Mouse (Mus musculus): Measurements from ENCODE around the gene Opcml. TPM values are rescaled to one million over a fixed set of nuclear protein-coding genes. Genes with fewer than 3 reads are reported as not detected.

Gene Opcml
- total and polyA plus RNA-seq, 2 experiments from 2014 or later = 71.2 to 128 TPM

GRCm38 (mm10) chr9:28731811-28732602, 941.4 kb downstream of the Opcml start:
- no peaks in the 10 kb centered on the region for H3K27me3 ChIP-seq (ENCODE audit: insufficient read depth, low read length)
- peak; percentile 26 for DNase-seq (ENCODE audit: low spot score)
- no peak for TF ChIP-seq CTCF (IDR thresholded peaks at IDR 0.05)
- H3K36me3 ChIP-seq (ENCODE audit: insufficient read depth, low read length) = no peaks in the 10 kb centered on the region
- no peaks in the 10 kb centered on the region for H3K9me3 ChIP-seq (ENCODE audit: low read length)
- 68% methylated on average over 10 of the region's 10 CpGs for WGBS
- no peak for ATAC-seq (ENCODE audit: low FRiP score)
- H3K4me3 ChIP-seq (ENCODE audit: low read depth, low read length) = no peak overlapping the region
- H3K4me1 ChIP-seq (ENCODE audit: insufficient read depth, low read length) = no peaks in the 10 kb centered on the region
- no peak overlapping the region for H3K27ac ChIP-seq (ENCODE audit: low read depth, low read length)
- H3K4me2 ChIP-seq (ENCODE audit: low read depth, low read length, poor library complexity, severe bottlenecking) = no peak overlapping the region
- H3K9ac ChIP-seq (replicated peaks; ENCODE audit: low read length, poor library complexity, severe bottlenecking) = no peak overlapping the region

- no peaks in the 10 kb centered on the region for H3K36me3 ChIP-seq (ENCODE audit: insufficient read depth, low read length)
- no peaks in the 10 kb centered on the region for H3K27me3 ChIP-seq (ENCODE audit: insufficient read depth, low read length)
- no peaks in the 10 kb centered on the region for H3K4me1 ChIP-seq (ENCODE audit: insufficient read depth, low read length)
- TF ChIP-seq CTCF (IDR thresholded peaks at IDR 0.05) = no peak
- no peak for DNase-seq (ENCODE audit: low spot score)
- WGBS = 82% methylated on average over 2 of the region's 2 CpGs
- H3K27ac ChIP-seq (ENCODE audit: low read depth, low read length) = 0 out of 2 replicates have a peak overlapping the region, but pooled peaks have one; percentile 18
- no peak overlapping the region for H3K9ac ChIP-seq (replicated peaks; ENCODE audit: low read length, poor library complexity, severe bottlenecking)
- no peak overlapping the region for H3K4me2 ChIP-seq (ENCODE audit: low read depth, low read length, poor library complexity, severe bottlenecking)
- H3K9me3 ChIP-seq (ENCODE audit: low read length) = no peaks in the 10 kb centered on the region
- H3K4me3 ChIP-seq (ENCODE audit: low read depth, low read length) = no peak overlapping the region
- ATAC-seq (ENCODE audit: low FRiP score) = no peak
Observed at GRCm38 (mm10) chr9:28737955-28738354, 947.4 kb downstream of the Opcml start.

- Histone ChIP-seq H3K27ac (ENCODE audit: low read depth, low read length) (0 out of 2 replicates have a peak overlapping the region, but pooled peaks have one; percentile 27), H3K27me3 (ENCODE audit: insufficient read depth, low read length) (no peaks in the 10 kb centered on the region), H3K4me3 (ENCODE audit: low read depth, low read length) (no peak overlapping the region), H3K36me3 (ENCODE audit: insufficient read depth, low read length) (no peaks in the 10 kb centered on the region), H3K4me1 (ENCODE audit: insufficient read depth, low read length) (no peaks in the 10 kb centered on the region), H3K9ac (replicated peaks; ENCODE audit: low read length, poor library complexity, severe bottlenecking) (no peak overlapping the region), H3K4me2 (ENCODE audit: low read depth, low read length, poor library complexity, severe bottlenecking) (no peak overlapping the region), H3K9me3 (ENCODE audit: low read length) (no peaks in the 10 kb centered on the region)
- WGBS = 33% methylated on average over 1 of the region's 1 CpGs
- TF ChIP-seq CTCF (IDR thresholded peaks at IDR 0.05) = no peak
- no peak for ATAC-seq (ENCODE audit: low FRiP score)
- peak; percentile 11 for DNase-seq (ENCODE audit: low spot score)
Observed at GRCm38 (mm10) chr9:28738451-28738860, 947.9 kb downstream of the Opcml start.

GRCm38 (mm10) chr9:28744771-28745170, 954.2 kb downstream of the Opcml start:
- no peak overlapping the region for H3K9ac ChIP-seq (replicated peaks; ENCODE audit: low read length, poor library complexity, severe bottlenecking)
- peak; percentile 15 for DNase-seq (ENCODE audit: low spot score)
- no peak overlapping the region for H3K4me2 ChIP-seq (ENCODE audit: low read depth, low read length, poor library complexity, severe bottlenecking)
- ATAC-seq (ENCODE audit: low FRiP score) = no peak
- no peak overlapping the region for H3K27ac ChIP-seq (ENCODE audit: low read depth, low read length)
- no peaks in the 10 kb centered on the region for H3K36me3 ChIP-seq (ENCODE audit: insufficient read depth, low read length)
- H3K9me3 ChIP-seq (ENCODE audit: low read length) = no peaks in the 10 kb centered on the region
- no peaks in the 10 kb centered on the region for H3K27me3 ChIP-seq (ENCODE audit: insufficient read depth, low read length)
- H3K4me1 ChIP-seq (ENCODE audit: insufficient read depth, low read length) = no peaks in the 10 kb centered on the region
- H3K4me3 ChIP-seq (ENCODE audit: low read depth, low read length) = no peak overlapping the region
- 82% methylated on average over 3 of the region's 3 CpGs for WGBS
- TF ChIP-seq CTCF (IDR thresholded peaks at IDR 0.05) = no peak

- peak; percentile 60 for TF ChIP-seq CTCF (IDR thresholded peaks at IDR 0.05)
- 74% methylated on average over 2 of the region's 2 CpGs for WGBS
- H3K27me3 ChIP-seq (ENCODE audit: insufficient read depth, low read length) = no peaks in the 10 kb centered on the region
- no peak overlapping the region for H3K4me3 ChIP-seq (ENCODE audit: low read depth, low read length)
- H3K9me3 ChIP-seq (ENCODE audit: low read length) = no peaks in the 10 kb centered on the region
- ATAC-seq (ENCODE audit: low FRiP score) = no peak
- no peaks in the 10 kb centered on the region for H3K4me1 ChIP-seq (ENCODE audit: insufficient read depth, low read length)
- no peaks in the 10 kb centered on the region for H3K36me3 ChIP-seq (ENCODE audit: insufficient read depth, low read length)
- no peak overlapping the region for H3K9ac ChIP-seq (replicated peaks; ENCODE audit: low read length, poor library complexity, severe bottlenecking)
- H3K27ac ChIP-seq (ENCODE audit: low read depth, low read length) = no peak overlapping the region
- DNase-seq (ENCODE audit: low spot score) = peak; percentile 56
- H3K4me2 ChIP-seq (ENCODE audit: low read depth, low read length, poor library complexity, severe bottlenecking) = no peak overlapping the region
Observed at GRCm38 (mm10) chr9:28748902-28749301, 958.3 kb downstream of the Opcml start.

- ATAC-seq (ENCODE audit: low FRiP score) = no peak
Observed at GRCm38 (mm10) chr9:28752908-28753307, 962.3 kb downstream of the Opcml start.

More at GRCm38 (mm10) chr9:28752908-28753307, 962.3 kb downstream of the Opcml start:
- DNase-seq (ENCODE audit: low spot score) = no peak
- Histone ChIP-seq H3K9me3 (ENCODE audit: low read length) (no peaks in the 10 kb centered on the region), H3K27me3 (ENCODE audit: insufficient read depth, low read length) (no peaks in the 10 kb centered on the region), H3K27ac (ENCODE audit: low read depth, low read length) (no peak overlapping the region), H3K4me3 (ENCODE audit: low read depth, low read length) (no peak overlapping the region), H3K4me2 (ENCODE audit: low read depth, low read length, poor library complexity, severe bottlenecking) (no peak overlapping the region), H3K9ac (replicated peaks; ENCODE audit: low read length, poor library complexity, severe bottlenecking) (no peak overlapping the region), H3K4me1 (ENCODE audit: insufficient read depth, low read length) (no peaks in the 10 kb centered on the region), H3K36me3 (ENCODE audit: insufficient read depth, low read length) (no peaks in the 10 kb centered on the region)
- WGBS = 44% methylated on average over 5 of the region's 5 CpGs
- TF ChIP-seq CTCF (IDR thresholded peaks at IDR 0.05) = no peak
